Mouse (Mus musculus): ENCODE results near the gene Lmntd2. TPM values are rescaled to one million over a fixed set of nuclear protein-coding genes. Genes with fewer than 3 reads are reported as not detected.

The Lmntd2 gene
- polyA plus RNA-seq, 1 experiment from 2014 or later: 1.2 TPM

DNA sequence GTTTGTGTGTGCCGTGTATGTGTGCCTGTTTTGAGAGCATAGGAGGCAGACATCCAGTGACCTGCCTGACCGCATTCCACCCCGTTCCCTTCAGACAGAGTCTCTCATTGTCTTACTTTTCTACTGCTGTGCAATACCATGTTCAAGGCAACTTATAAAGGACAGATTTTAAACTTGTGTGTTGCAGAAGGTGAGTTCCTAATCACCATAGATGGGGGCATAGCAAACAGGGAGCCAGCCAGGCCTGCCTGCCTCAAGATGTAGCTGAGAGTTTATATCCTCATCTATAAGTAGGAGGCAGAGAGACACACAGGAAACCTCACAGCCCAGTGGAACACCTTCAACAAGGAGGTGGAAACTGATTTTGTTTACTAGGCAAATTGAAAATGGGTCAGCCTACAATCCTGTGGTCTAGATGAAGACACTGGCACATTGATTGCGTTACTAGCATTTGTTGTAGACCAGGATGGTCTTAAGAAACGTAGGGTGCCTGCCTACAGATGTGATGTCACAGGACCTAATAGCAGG lies 40.5 kb downstream of the Lmntd2 start:
- Histone ChIP-seq H3K4me2 (peak overlapping the region; percentile 73), H3K4me1 (replicated peaks) (peaks cover 18% of the 10 kb centered on the region), H3K27me3 (no peaks in the 10 kb centered on the region), H3K9me3 (no peaks in the 10 kb centered on the region), H3K36me3 (no peaks in the 10 kb centered on the region), H3K27ac (peak overlapping the region; percentile 97), H3K4me3 (peak overlapping the region; percentile 51), H3K9ac (peak overlapping the region; percentile 76)
- ATAC-seq (ENCODE audit: low FRiP score): no peak
- WGBS: 86% methylated on average over 5 of the region's 5 CpGs

DNA sequence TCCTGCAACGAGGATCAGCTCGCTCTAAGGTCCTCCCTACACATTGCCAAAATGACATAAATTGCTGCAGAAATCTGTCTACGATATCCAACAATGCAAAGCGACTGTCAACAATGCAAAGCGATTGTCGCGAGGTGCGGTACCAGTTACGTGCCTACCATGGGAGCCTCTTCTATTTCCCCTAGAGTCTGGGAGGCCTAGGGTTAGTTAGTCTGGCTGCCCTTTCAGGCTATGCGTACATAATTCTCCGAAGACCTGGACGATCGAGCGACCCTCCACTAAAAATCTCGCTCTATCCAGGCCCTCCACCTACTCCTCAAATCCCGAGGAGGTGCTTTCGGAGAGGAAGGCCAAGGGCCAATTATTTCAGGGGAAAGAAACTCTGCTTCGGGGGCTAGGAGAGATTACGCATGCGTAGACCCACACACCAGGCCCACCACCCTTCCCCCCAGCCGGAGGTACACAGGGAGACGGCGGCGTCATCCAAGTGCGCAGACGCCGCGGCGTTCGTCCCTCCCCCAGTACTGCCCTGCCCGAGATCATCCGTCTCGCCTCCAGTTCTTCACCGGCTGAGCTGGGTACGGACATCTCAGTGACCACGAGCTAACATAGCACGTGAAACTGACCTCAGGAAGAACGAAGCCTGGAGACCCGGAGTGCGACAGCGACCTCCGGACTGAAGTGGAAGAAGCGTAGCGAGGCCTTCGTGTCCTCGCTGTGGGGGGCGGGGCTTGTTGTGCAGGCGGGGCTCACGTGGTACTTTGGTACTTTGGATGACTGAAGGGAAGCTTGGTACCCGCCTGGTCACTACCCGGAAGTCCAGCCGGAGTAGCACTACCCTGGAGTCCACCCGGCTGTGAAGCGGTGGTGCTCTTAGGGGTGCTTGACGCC lies 41.5 kb downstream of the Lmntd2 start, which contains the start of gene Rnh1:
TSS of gene Rnh1 (minus strand) at position 742 of the 891 bp plus-strand sequence.
- peak within 1 kb of the TSS; percentile 73 for H3K4me2 ChIP-seq
- ATAC-seq (ENCODE audit: low FRiP score): peak; percentile 98
- H3K36me3 ChIP-seq: no peaks in the 10 kb centered on the region
- H3K27me3 ChIP-seq: no peaks in the 10 kb centered on the region
- H3K4me1 ChIP-seq (replicated peaks): peaks cover 24% of the 10 kb centered on the region
- H3K27ac ChIP-seq: peak within 1 kb of the TSS; percentile 97
- peak within 1 kb of the TSS; percentile 76 for H3K9ac ChIP-seq
- peak within 1 kb of the TSS; percentile 51 for H3K4me3 ChIP-seq
- 4% methylated on average over 55 of the region's 55 CpGs for WGBS
- H3K9me3 ChIP-seq: no peaks in the 10 kb centered on the region

DNA sequence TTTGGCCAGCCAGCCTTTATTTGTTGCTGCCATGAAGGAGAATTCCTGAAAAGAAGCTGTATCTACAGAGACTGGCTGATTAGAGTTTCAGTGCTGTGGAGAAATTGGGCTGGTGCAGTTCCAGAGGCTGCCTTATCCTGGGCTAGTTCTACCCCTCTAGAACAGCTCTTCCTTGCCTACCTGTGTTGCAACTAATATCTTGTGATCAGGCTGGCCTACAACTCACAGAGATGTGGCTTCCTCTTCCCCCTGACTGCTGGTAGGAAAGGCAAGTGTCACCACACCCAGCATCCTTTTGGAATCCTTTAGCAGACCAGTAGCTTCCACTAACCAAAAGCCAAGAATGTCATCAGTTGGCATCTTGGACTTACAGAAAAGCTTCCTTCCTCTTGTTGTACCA lies 44.0 kb downstream of the Lmntd2 start:
- Histone ChIP-seq H3K9me3 (no peaks in the 10 kb centered on the region), H3K27ac (no peak overlapping the region), H3K4me3 (no peak overlapping the region), H3K27me3 (no peaks in the 10 kb centered on the region), H3K36me3 (peaks cover 7% of the 10 kb centered on the region; the same call in 1 of the 2 replicates), H3K4me1 (replicated peaks) (peaks cover 24% of the 10 kb centered on the region), H3K4me2 (no peak overlapping the region), H3K9ac (no peak overlapping the region)
- ATAC-seq (ENCODE audit: low FRiP score): no peak

DNA sequence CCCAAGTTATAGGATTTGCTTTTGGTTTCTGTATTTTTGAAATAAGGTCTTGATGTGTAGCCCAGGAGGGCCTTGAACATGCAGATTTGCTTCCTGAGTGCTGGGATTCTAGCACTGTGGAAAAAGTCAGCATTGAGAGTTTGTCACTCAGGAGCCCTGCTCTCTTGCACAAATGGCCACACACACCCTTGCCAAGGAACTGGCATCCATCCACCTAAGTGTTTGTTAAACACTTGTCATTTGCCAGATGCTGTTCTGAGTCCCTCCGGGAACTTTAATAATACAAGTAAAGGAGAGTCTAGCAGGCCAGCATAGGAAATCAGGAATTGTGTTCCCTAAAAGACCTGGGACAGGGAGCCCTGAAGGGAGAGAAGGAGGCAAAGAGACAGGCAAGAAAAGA lies 44.6 kb downstream of the Lmntd2 start:
- Histone ChIP-seq H3K9me3 (no peaks in the 10 kb centered on the region), H3K36me3 (peaks cover 11% of the 10 kb centered on the region), H3K27ac (no peak overlapping the region), H3K4me2 (no peak overlapping the region), H3K4me3 (no peak overlapping the region), H3K9ac (no peak overlapping the region), H3K27me3 (no peaks in the 10 kb centered on the region), H3K4me1 (replicated peaks) (peaks cover 24% of the 10 kb centered on the region)
- no peak for ATAC-seq (ENCODE audit: low FRiP score)
- WGBS: 78% methylated on average over 1 of the region's 1 CpGs

DNA sequence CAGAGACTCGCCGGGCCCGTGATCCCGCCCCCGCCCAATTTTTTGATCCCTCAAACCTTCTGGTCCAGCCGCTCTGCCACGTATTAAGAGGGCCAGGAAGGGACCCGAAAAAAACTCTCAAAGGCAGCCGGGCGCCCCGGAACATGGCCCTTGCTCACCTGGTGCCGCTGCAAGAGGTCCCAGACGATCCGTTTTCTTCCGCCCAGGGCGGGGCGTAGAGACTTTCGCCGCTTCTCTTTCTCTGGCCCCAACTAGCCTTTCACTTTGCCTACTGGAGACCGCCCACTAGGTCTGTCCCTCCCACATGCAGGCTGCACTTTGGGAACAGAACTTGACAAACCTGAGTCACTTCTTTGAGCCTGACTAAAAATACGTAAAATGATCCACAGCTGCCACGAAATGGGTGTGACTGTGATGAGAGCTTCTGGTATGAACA lies 45.3 kb downstream of the Lmntd2 start:
- peak overlapping the region; percentile 51 for H3K4me2 ChIP-seq
- H3K4me1 ChIP-seq (replicated peaks): peaks cover 22% of the 10 kb centered on the region
- peaks cover 18% of the 10 kb centered on the region for H3K36me3 ChIP-seq
- peak overlapping the region; percentile 66 for H3K9ac ChIP-seq
- 9% methylated on average over 22 of the region's 22 CpGs for WGBS
- peak overlapping the region; percentile 35 for H3K4me3 ChIP-seq
- no peak overlapping the region for H3K27ac ChIP-seq
- no peak for ATAC-seq (ENCODE audit: low FRiP score)
- H3K27me3 ChIP-seq: no peaks in the 10 kb centered on the region
- no peaks in the 10 kb centered on the region for H3K9me3 ChIP-seq

DNA sequence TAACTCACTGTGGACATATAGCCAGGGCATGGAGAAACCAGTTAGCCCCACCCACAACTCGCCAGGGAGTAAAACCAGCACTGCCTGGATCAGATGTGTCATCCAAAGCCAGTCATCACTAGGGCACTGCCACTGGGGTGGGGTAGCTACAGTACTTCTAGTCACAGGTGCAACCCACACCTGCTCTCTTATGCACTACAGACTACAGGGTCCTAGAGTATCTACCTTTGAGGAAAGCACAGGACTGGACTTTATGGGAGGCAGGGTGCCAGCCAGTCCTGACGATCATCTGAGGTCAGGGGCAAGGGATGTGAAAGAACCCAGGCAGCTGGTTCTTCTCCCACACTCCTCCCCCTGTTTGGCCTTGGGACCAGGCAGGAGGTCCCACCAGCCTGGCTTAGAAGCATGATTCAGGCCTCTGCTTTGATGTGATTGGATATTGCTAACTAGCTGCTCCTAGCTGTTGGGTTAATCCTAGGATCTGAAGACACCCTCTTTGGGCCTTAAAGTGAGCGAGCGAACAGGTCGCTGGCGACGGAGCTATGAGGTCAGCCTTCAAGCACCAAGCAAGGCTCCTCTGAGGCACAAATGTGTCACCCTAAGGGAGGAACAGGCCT lies 45.9 kb downstream of the Lmntd2 start:
- WGBS: 28% methylated on average over 7 of the region's 7 CpGs
- H3K4me3 ChIP-seq: peak overlapping the region; percentile 35
- H3K4me2 ChIP-seq: peak overlapping the region; percentile 51
- H3K27ac ChIP-seq: no peak overlapping the region
- peaks cover 17% of the 10 kb centered on the region for H3K4me1 ChIP-seq (replicated peaks)
- no peaks in the 10 kb centered on the region for H3K9me3 ChIP-seq
- peaks cover 24% of the 10 kb centered on the region for H3K36me3 ChIP-seq
- peak overlapping the region; percentile 66 for H3K9ac ChIP-seq
- no peak for ATAC-seq (ENCODE audit: low FRiP score)
- no peaks in the 10 kb centered on the region for H3K27me3 ChIP-seq

DNA sequence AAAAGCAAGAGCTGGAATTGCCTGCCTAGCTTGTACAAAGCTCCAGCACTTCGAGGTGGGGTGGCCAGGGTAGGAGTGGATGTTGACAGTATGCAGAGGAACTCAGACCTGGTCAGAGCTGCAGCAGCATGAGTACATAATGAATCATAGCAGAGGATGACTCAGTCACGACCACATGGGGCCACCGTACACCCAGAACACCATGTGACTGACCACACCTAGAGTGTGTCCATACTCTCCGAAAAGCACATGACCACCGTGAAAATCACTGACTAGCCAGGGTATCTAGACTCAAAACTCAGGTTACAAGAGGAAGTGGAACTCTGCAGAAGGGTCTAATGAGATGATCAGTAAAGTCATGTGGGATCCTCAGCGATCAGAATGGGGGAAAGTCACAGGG lies 49.0 kb downstream of the Lmntd2 start:
- WGBS: 91% methylated on average over 6 of the region's 6 CpGs
- Histone ChIP-seq H3K4me3 (no peak overlapping the region), H3K27ac (no peak overlapping the region), H3K9ac (no peak overlapping the region), H3K27me3 (no peaks in the 10 kb centered on the region), H3K36me3 (peaks cover 54% of the 10 kb centered on the region), H3K4me2 (no peak overlapping the region), H3K9me3 (no peaks in the 10 kb centered on the region), H3K4me1 (replicated peaks) (peaks cover 11% of the 10 kb centered on the region; the same call in 1 of the 2 replicates)
- no peak for ATAC-seq (ENCODE audit: low FRiP score)

DNA sequence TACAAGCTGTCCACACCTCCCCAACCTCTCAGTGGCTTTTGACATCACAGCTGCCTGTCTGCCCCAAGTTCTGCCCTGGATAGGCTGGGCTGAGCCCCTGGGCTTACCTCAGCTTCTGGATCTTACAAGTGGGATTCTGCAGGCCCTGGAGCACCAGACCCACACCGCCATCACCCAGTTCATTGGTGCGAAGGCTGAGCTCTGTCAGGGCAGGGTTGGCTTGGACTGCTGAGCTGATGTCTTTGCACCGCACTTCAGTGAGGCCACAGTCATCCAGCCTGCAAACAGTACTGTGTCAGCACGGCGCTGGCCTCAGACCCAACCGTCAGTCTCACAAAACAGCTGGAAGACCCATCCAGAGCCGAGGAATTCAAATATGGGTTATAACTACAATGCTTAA lies 49.5 kb downstream of the Lmntd2 start:
- WGBS: 96% methylated on average over 7 of the region's 7 CpGs

More for the DNA sequence above, 49.5 kb downstream of the Lmntd2 start:
- Histone ChIP-seq H3K4me2 (no peak overlapping the region), H3K27ac (no peak overlapping the region), H3K36me3 (peaks cover 58% of the 10 kb centered on the region), H3K4me1 (replicated peaks) (peaks cover 11% of the 10 kb centered on the region; the same call in 1 of the 2 replicates), H3K4me3 (no peak overlapping the region), H3K27me3 (no peaks in the 10 kb centered on the region), H3K9me3 (no peaks in the 10 kb centered on the region), H3K9ac (no peak overlapping the region)
- no peak for ATAC-seq (ENCODE audit: low FRiP score)

MicroRNAs encoded within 50 kb of the gene (microRNA counts, 519-probe panel; counts per million panel counts)
- 3,769 counts per million, percentile 55 among the panel's probes with 10 or more counts for microRNA mmu-miR-210

Small RNA genes within 50 kb of the gene (microRNA-seq; reads per million reads assigned to microRNA genes)
- gene Mir210: 368 reads per million, percentile 65 among the genes with 10 or more reads in this experiment

Other genes with a start within 250 kb of the Lmntd2 start
- 13.4 and 13.6 TPM in 2 replicates for gene Ifitm1, start 246.9 kb downstream of the Lmntd2 start, polyA plus RNA-seq (2015; fragmentation: Nextera tagmentation; extraction: Ambion mirVana)
- 29.0 and 29.1 TPM in 2 replicates for gene Ifitm3, start 203.3 kb downstream of the Lmntd2 start, polyA plus RNA-seq (2015; fragmentation: Nextera tagmentation; extraction: Ambion mirVana)
- gene Ifitm6, start 196.2 kb downstream of the Lmntd2 start, polyA plus RNA-seq (2015; fragmentation: Nextera tagmentation; extraction: Ambion mirVana): 0.53 TPM in 2 replicates
- not detected in 2 replicates for gene Gm17387, start 184.9 kb downstream of the Lmntd2 start, polyA plus RNA-seq (2015; fragmentation: Nextera tagmentation; extraction: Ambion mirVana)
- gene B4galnt4, start 153.0 kb downstream of the Lmntd2 start, polyA plus RNA-seq (2015; fragmentation: Nextera tagmentation; extraction: Ambion mirVana): 44.8 and 47.2 TPM in 2 replicates
- 0.27 and 0.32 TPM in 2 replicates for gene Pkp3, start 135.9 kb downstream of the Lmntd2 start, polyA plus RNA-seq (2015; fragmentation: Nextera tagmentation; extraction: Ambion mirVana)
- 1.7 and 2.9 TPM in 2 replicates for gene Sigirr, start 113.5 kb downstream of the Lmntd2 start, polyA plus RNA-seq (2015; fragmentation: Nextera tagmentation; extraction: Ambion mirVana)
- 0.09 TPM in 1 of 2 replicates, not detected in the other for gene Ano9, start 96.3 kb downstream of the Lmntd2 start, polyA plus RNA-seq (2015; fragmentation: Nextera tagmentation; extraction: Ambion mirVana)
- 79.8 and 83.6 TPM in 2 replicates for gene Ptdss2, start 91.7 kb downstream of the Lmntd2 start, polyA plus RNA-seq (2015; fragmentation: Nextera tagmentation; extraction: Ambion mirVana)
- 51.1 and 53.5 TPM in 2 replicates for gene Rnh1, start 41.2 kb downstream of the Lmntd2 start, polyA plus RNA-seq (2015; fragmentation: Nextera tagmentation; extraction: Ambion mirVana)
- 109 and 118 TPM in 2 replicates for gene Hras, start 20.1 kb downstream of the Lmntd2 start, polyA plus RNA-seq (2015; fragmentation: Nextera tagmentation; extraction: Ambion mirVana)
- 10.3 and 11.2 TPM in 2 replicates for gene Lrrc56, start 19.9 kb downstream of the Lmntd2 start, polyA plus RNA-seq (2015; fragmentation: Nextera tagmentation; extraction: Ambion mirVana)
- 27.4 and 32.9 TPM in 2 replicates for gene Rassf7, start 1.8 kb upstream of the Lmntd2 start, polyA plus RNA-seq (2015; fragmentation: Nextera tagmentation; extraction: Ambion mirVana)
- 77.1 and 78.9 TPM in 2 replicates for gene Phrf1, start 14.7 kb upstream of the Lmntd2 start, polyA plus RNA-seq (2015; fragmentation: Nextera tagmentation; extraction: Ambion mirVana)
- gene Irf7, start 52.4 kb upstream of the Lmntd2 start, polyA plus RNA-seq (2015; fragmentation: Nextera tagmentation; extraction: Ambion mirVana): 1.2 and 1.3 TPM in 2 replicates
- not detected in 2 replicates for gene Cdhr5, start 62.7 kb upstream of the Lmntd2 start, polyA plus RNA-seq (2015; fragmentation: Nextera tagmentation; extraction: Ambion mirVana)
- 1.5 and 3.2 TPM in 2 replicates for gene Sct, start 65.1 kb upstream of the Lmntd2 start, polyA plus RNA-seq (2015; fragmentation: Nextera tagmentation; extraction: Ambion mirVana)
- 0.68 and 0.70 TPM in 2 replicates for gene Drd4, start 77.9 kb upstream of the Lmntd2 start, polyA plus RNA-seq (2015; fragmentation: Nextera tagmentation; extraction: Ambion mirVana)
- gene Deaf1, start 113.6 kb upstream of the Lmntd2 start, polyA plus RNA-seq (2015; fragmentation: Nextera tagmentation; extraction: Ambion mirVana): 138 and 157 TPM in 2 replicates
- gene Tmem80, start 113.7 kb upstream of the Lmntd2 start, polyA plus RNA-seq (2015; fragmentation: Nextera tagmentation; extraction: Ambion mirVana): 67.7 and 74.7 TPM in 2 replicates
- 0.65 and 1.4 TPM in 2 replicates for gene Eps8l2, start 124.8 kb upstream of the Lmntd2 start, polyA plus RNA-seq (2015; fragmentation: Nextera tagmentation; extraction: Ambion mirVana)
- gene Taldo1, start 178.1 kb upstream of the Lmntd2 start, polyA plus RNA-seq (2015; fragmentation: Nextera tagmentation; extraction: Ambion mirVana): 333 and 346 TPM in 2 replicates
- gene Gatd1, start 200.1 kb upstream of the Lmntd2 start, polyA plus RNA-seq (2015; fragmentation: Nextera tagmentation; extraction: Ambion mirVana): 57.4 and 58.5 TPM in 2 replicates
- gene Cend1, start 215.4 kb upstream of the Lmntd2 start, polyA plus RNA-seq (2015; fragmentation: Nextera tagmentation; extraction: Ambion mirVana): 68.3 and 73.4 TPM in 2 replicates
- 71.3 and 76.3 TPM in 2 replicates for gene Slc25a22, start 223.8 kb upstream of the Lmntd2 start, polyA plus RNA-seq (2015; fragmentation: Nextera tagmentation; extraction: Ambion mirVana)
- 4.9 and 5.7 TPM in 2 replicates for gene Pidd1, start 229.9 kb upstream of the Lmntd2 start, polyA plus RNA-seq (2015; fragmentation: Nextera tagmentation; extraction: Ambion mirVana)
- 771 and 809 TPM in 2 replicates for gene Rplp2, start 233.3 kb upstream of the Lmntd2 start, polyA plus RNA-seq (2015; fragmentation: Nextera tagmentation; extraction: Ambion mirVana)
- 18.7 TPM in 2 replicates for gene Pnpla2, start 241.1 kb upstream of the Lmntd2 start, polyA plus RNA-seq (2015; fragmentation: Nextera tagmentation; extraction: Ambion mirVana)
- gene Cracr2b, start 247.0 kb upstream of the Lmntd2 start, polyA plus RNA-seq (2015; fragmentation: Nextera tagmentation; extraction: Ambion mirVana): 6.9 and 7.2 TPM in 2 replicates